Mouse (Mus musculus): Measurements from ENCODE around the gene Rnf214. TPM values are rescaled to one million over a fixed set of nuclear protein-coding genes. Genes with fewer than 3 reads are reported as not detected.

Rnf214 gene
- polyA plus RNA-seq, 1 experiment from 2014 or later = 50.5 TPM

- H3K4me1 ChIP-seq (ENCODE audit: insufficient read depth, low read length) = peaks cover 18% of the 10 kb centered on the region
- no peak overlapping the region for H3K4me2 ChIP-seq (replicated peaks; ENCODE audit: low read depth, low read length)
- H3K36me3 ChIP-seq (ENCODE audit: insufficient read depth, low read length) = peaks cover 13% of the 10 kb centered on the region; the same call in 1 of the 2 replicates
- H3K27ac ChIP-seq (ENCODE audit: low read length) = peak overlapping the region; percentile 13; the same call in 1 of the 2 replicates
- H3K27me3 ChIP-seq (ENCODE audit: insufficient read depth, low read length) = 0 out of 2 replicates have a peak, but pooled peaks cover 2% of the 10 kb centered on the region
- WGBS = 19% methylated on average over 3 of the region's 3 CpGs
- H3K9me3 ChIP-seq (ENCODE audit: low read length) = no peaks in the 10 kb centered on the region
- peak; percentile 49 for ATAC-seq (ENCODE audit: low FRiP score, low TSS enrichment)
- no peak overlapping the region for H3K4me3 ChIP-seq (ENCODE audit: low read length)
- H3K9ac ChIP-seq (replicated peaks; ENCODE audit: low read length) = no peak overlapping the region
These were observed 30.2 kb upstream of the Rnf214 start for GRCm38 (mm10) chr9:45936883-45937282.

GRCm38 (mm10) chr9:45935628-45936210 is 29.0 kb upstream of the Rnf214 start, which contains the start of gene Tagln:
Gene Tagln, minus strand, starts transcription at chr9:45936058.
- WGBS = 10% methylated on average over 21 of the region's 21 CpGs
- H3K4me3 ChIP-seq (ENCODE audit: low read length) = peak within 1 kb of the TSS; percentile 32
- peak within 1 kb of the TSS; percentile 48 for H3K4me2 ChIP-seq (replicated peaks; ENCODE audit: low read depth, low read length)
- peaks cover 1% of the 10 kb centered on the region; the same call in 1 of the 2 replicates for H3K36me3 ChIP-seq (ENCODE audit: insufficient read depth, low read length)
- peak within 1 kb of the TSS; percentile 31; the same call in 1 of the 2 replicates for H3K9ac ChIP-seq (replicated peaks; ENCODE audit: low read length)
- H3K27ac ChIP-seq (ENCODE audit: low read length) = peak within 1 kb of the TSS; percentile 13; the same call in 1 of the 2 replicates
- peak; percentile 78 for ATAC-seq (ENCODE audit: low FRiP score, low TSS enrichment)
- H3K4me1 ChIP-seq (ENCODE audit: insufficient read depth, low read length) = peaks cover 18% of the 10 kb centered on the region
- no peaks in the 10 kb centered on the region for H3K9me3 ChIP-seq (ENCODE audit: low read length)
- 0 out of 2 replicates have a peak, but pooled peaks cover 2% of the 10 kb centered on the region for H3K27me3 ChIP-seq (ENCODE audit: insufficient read depth, low read length)

GRCm38 (mm10) chr9:45932571-45933415 is 26.1 kb upstream of the Rnf214 start:
- peaks cover 18% of the 10 kb centered on the region for H3K4me1 ChIP-seq (ENCODE audit: insufficient read depth, low read length)
- no peak overlapping the region for H3K4me3 ChIP-seq (ENCODE audit: low read length)
- H3K4me2 ChIP-seq (replicated peaks; ENCODE audit: low read depth, low read length) = no peak overlapping the region; the same call in 1 of the 2 replicates
- ATAC-seq (ENCODE audit: low FRiP score, low TSS enrichment) = no peak
- 0 out of 2 replicates have a peak overlapping the region, but pooled peaks have one; percentile 22 for H3K9ac ChIP-seq (replicated peaks; ENCODE audit: low read length)
- no peak overlapping the region for H3K27ac ChIP-seq (ENCODE audit: low read length)
- 0 out of 2 replicates have a peak, but pooled peaks cover 2% of the 10 kb centered on the region for H3K27me3 ChIP-seq (ENCODE audit: insufficient read depth, low read length)
- no peaks in the 10 kb centered on the region for H3K9me3 ChIP-seq (ENCODE audit: low read length)
- H3K36me3 ChIP-seq (ENCODE audit: insufficient read depth, low read length) = peaks cover 10% of the 10 kb centered on the region
- WGBS = 57% methylated on average over 11 of the region's 11 CpGs

GRCm38 (mm10) chr9:45931958-45932357 is 25.2 kb upstream of the Rnf214 start:
- H3K4me2 ChIP-seq (replicated peaks; ENCODE audit: low read depth, low read length) = no peak overlapping the region
- 21% methylated on average over 1 of the region's 1 CpGs for WGBS

GRCm38 (mm10) chr9:45929285-45929684 is 22.6 kb upstream of the Rnf214 start:
- no peaks in the 10 kb centered on the region for H3K9me3 ChIP-seq (ENCODE audit: low read length)
- no peak overlapping the region for H3K9ac ChIP-seq (replicated peaks; ENCODE audit: low read length)
- H3K4me2 ChIP-seq (replicated peaks; ENCODE audit: low read depth, low read length) = no peak overlapping the region
- ATAC-seq (ENCODE audit: low FRiP score, low TSS enrichment) = no peak
- H3K4me1 ChIP-seq (ENCODE audit: insufficient read depth, low read length) = peaks cover 13% of the 10 kb centered on the region
- no peak overlapping the region for H3K4me3 ChIP-seq (ENCODE audit: low read length)
- H3K27ac ChIP-seq (ENCODE audit: low read length) = no peak overlapping the region
- no peaks in the 10 kb centered on the region for H3K27me3 ChIP-seq (ENCODE audit: insufficient read depth, low read length)
- WGBS = 86% methylated on average over 5 of the region's 5 CpGs
- H3K36me3 ChIP-seq (ENCODE audit: insufficient read depth, low read length) = peaks cover 24% of the 10 kb centered on the region

More at GRCm38 (mm10) chr9:45931958-45932357, 25.2 kb upstream of the Rnf214 start:
- Histone ChIP-seq H3K4me1 (ENCODE audit: insufficient read depth, low read length) (peaks cover 18% of the 10 kb centered on the region), H3K27ac (ENCODE audit: low read length) (no peak overlapping the region), H3K4me3 (ENCODE audit: low read length) (no peak overlapping the region), H3K27me3 (ENCODE audit: insufficient read depth, low read length) (0 out of 2 replicates have a peak, but pooled peaks cover 2% of the 10 kb centered on the region), H3K9ac (replicated peaks; ENCODE audit: low read length) (no peak overlapping the region), H3K9me3 (ENCODE audit: low read length) (no peaks in the 10 kb centered on the region), H3K36me3 (ENCODE audit: insufficient read depth, low read length) (peaks cover 13% of the 10 kb centered on the region)
- no peak for ATAC-seq (ENCODE audit: low FRiP score, low TSS enrichment)

GRCm38 (mm10) chr9:45919895-45920294 is 13.2 kb upstream of the Rnf214 start:
- Histone ChIP-seq H3K4me2 (replicated peaks; ENCODE audit: low read depth, low read length) (no peak overlapping the region), H3K27ac (ENCODE audit: low read length) (peak overlapping the region; percentile 64; the same call in 1 of the 2 replicates), H3K4me1 (ENCODE audit: insufficient read depth, low read length) (no peaks in the 10 kb centered on the region), H3K9ac (replicated peaks; ENCODE audit: low read length) (no peak overlapping the region), H3K36me3 (ENCODE audit: insufficient read depth, low read length) (peaks cover 57% of the 10 kb centered on the region), H3K4me3 (ENCODE audit: low read length) (no peak overlapping the region), H3K27me3 (ENCODE audit: insufficient read depth, low read length) (no peaks in the 10 kb centered on the region), H3K9me3 (ENCODE audit: low read length) (no peaks in the 10 kb centered on the region)
- ATAC-seq (ENCODE audit: low FRiP score, low TSS enrichment) = no peak
- WGBS = 55% methylated on average over 1 of the region's 1 CpGs

- Histone ChIP-seq H3K27me3 (ENCODE audit: insufficient read depth, low read length) (no peaks in the 10 kb centered on the region), H3K4me2 (replicated peaks; ENCODE audit: low read depth, low read length) (no peak overlapping the region), H3K27ac (ENCODE audit: low read length) (no peak overlapping the region), H3K9me3 (ENCODE audit: low read length) (no peaks in the 10 kb centered on the region), H3K4me1 (ENCODE audit: insufficient read depth, low read length) (no peaks in the 10 kb centered on the region), H3K4me3 (ENCODE audit: low read length) (no peak overlapping the region), H3K36me3 (ENCODE audit: insufficient read depth, low read length) (peaks cover 53% of the 10 kb centered on the region), H3K9ac (replicated peaks; ENCODE audit: low read length) (no peak overlapping the region)
- no peak for ATAC-seq (ENCODE audit: low FRiP score, low TSS enrichment)
- WGBS = 85% methylated on average over 5 of the region's 5 CpGs
These were observed 10.6 kb upstream of the Rnf214 start for GRCm38 (mm10) chr9:45917041-45917934.

GRCm38 (mm10) chr9:45915659-45916058 is 8.9 kb upstream of the Rnf214 start:
- ATAC-seq (ENCODE audit: low FRiP score, low TSS enrichment) = no peak
- H3K36me3 ChIP-seq (ENCODE audit: insufficient read depth, low read length) = peaks cover 51% of the 10 kb centered on the region
- no peaks in the 10 kb centered on the region for H3K9me3 ChIP-seq (ENCODE audit: low read length)
- no peaks in the 10 kb centered on the region for H3K27me3 ChIP-seq (ENCODE audit: insufficient read depth, low read length)
- no peaks in the 10 kb centered on the region for H3K4me1 ChIP-seq (ENCODE audit: insufficient read depth, low read length)
- H3K4me3 ChIP-seq (ENCODE audit: low read length) = no peak overlapping the region
- WGBS = 90% methylated on average over 2 of the region's 2 CpGs
- H3K4me2 ChIP-seq (replicated peaks; ENCODE audit: low read depth, low read length) = no peak overlapping the region
- H3K27ac ChIP-seq (ENCODE audit: low read length) = no peak overlapping the region
- H3K9ac ChIP-seq (replicated peaks; ENCODE audit: low read length) = no peak overlapping the region

GRCm38 (mm10) chr9:45911673-45912072 is 5.0 kb upstream of the Rnf214 start:
- WGBS = 76% methylated on average over 1 of the region's 1 CpGs
- Histone ChIP-seq H3K36me3 (ENCODE audit: insufficient read depth, low read length) (peaks cover 45% of the 10 kb centered on the region), H3K9ac (replicated peaks; ENCODE audit: low read length) (no peak overlapping the region), H3K9me3 (ENCODE audit: low read length) (no peaks in the 10 kb centered on the region), H3K27ac (ENCODE audit: low read length) (no peak overlapping the region), H3K4me3 (ENCODE audit: low read length) (no peak overlapping the region), H3K27me3 (ENCODE audit: insufficient read depth, low read length) (no peaks in the 10 kb centered on the region), H3K4me1 (ENCODE audit: insufficient read depth, low read length) (peaks cover 10% of the 10 kb centered on the region), H3K4me2 (replicated peaks; ENCODE audit: low read depth, low read length) (no peak overlapping the region)
- no peak for ATAC-seq (ENCODE audit: low FRiP score, low TSS enrichment)
